In genomic region chr12:98656873-98657272, GRCm38 (mm10) we compare ENCODE assay signal across 22 mouse cellular contexts. TPM values are rescaled to one million over a fixed set of nuclear protein-coding genes. Genes with fewer than 3 reads are reported as not detected.
A peak's percentile ranks its signal among the peaks of the same experiment; 100 is the strongest.
DNase-seq lines count a peak whose midpoint lies in the region; ATAC-seq and TF ChIP-seq lines count a peak whose summit lies in the region.
"Had no signal": no experiment of that assay in that cellular context is flagged by ENCODE, and none has a peak within 500 bp of the region (broad histone marks: within the 10 kb centered on the region; RNA-seq: fewer than 3 reads in every experiment).

No protein-coding gene starts in this region.

- no peaks in the 10 kb centered on the region for H3K9me3 ChIP-seq in heart, embryonic 10.5 days
- no peaks in the 10 kb centered on the region for H3K9me3 ChIP-seq in heart, embryonic 12.5 days (replicated peaks)
- H3K9me3 ChIP-seq: embryonic facial prominence, embryonic 13.5 days; forebrain, embryonic 10.5 days; hindbrain, embryonic 13.5 days had no signal

- intact Hi-C loops in left cerebral cortex, adult 2 months (cut with DNase I) = no loop called here
- intact Hi-C loops in left cerebral cortex, postnatal 36 days (cut with DNase I) = no loop called here

- no peak overlapping the region for H3K9ac ChIP-seq in heart, embryonic 12.5 days
- H3K9ac ChIP-seq: embryonic facial prominence, embryonic 13.5 days; hindbrain, embryonic 13.5 days had no signal

- peak; percentile 21 for TF ChIP-seq CTCF in left cerebral cortex, adult 2 months (IDR thresholded peaks at IDR 0.05)

- no peak overlapping the region for H3K4me3 ChIP-seq in heart, embryonic 10.5 days
- no peak overlapping the region for H3K4me3 ChIP-seq in heart, embryonic 12.5 days
- H3K4me3 ChIP-seq in left cerebral cortex, adult 2 months = no peak overlapping the region
- no peak overlapping the region for H3K4me3 ChIP-seq in myocyte
- H3K4me3 ChIP-seq: embryonic facial prominence, embryonic 13.5 days; forebrain, embryonic 10.5 days; hindbrain, embryonic 13.5 days had no signal

- ATAC-seq in heart, embryonic 12.5 days (ENCODE audit: insufficient number of reproducible peaks, low FRiP score) = no peak
- ATAC-seq: CD4-positive, CD25-positive, alpha-beta regulatory T cell, adult 4 months; forebrain, embryonic 14.5 days; hindbrain, embryonic 16.5 days had no signal

- H3K79me2 ChIP-seq in myocyte (ENCODE audit: control insufficient read depth, insufficient read depth) = no peaks in the 10 kb centered on the region

- no peaks in the 10 kb centered on the region for H3K4me1 ChIP-seq in heart, embryonic 10.5 days
- no peaks in the 10 kb centered on the region for H3K4me1 ChIP-seq in heart, embryonic 12.5 days (replicated peaks)
- H3K4me1 ChIP-seq: embryonic facial prominence, embryonic 13.5 days; forebrain, embryonic 10.5 days; hindbrain, embryonic 13.5 days had no signal

- 71% methylated on average over 2 of the region's 2 CpGs for WGBS in heart, embryonic 10.5 days
- whole genome bisulfite sequencing in heart, embryonic 12.5 days = 47% methylated on average over 2 of the region's 2 CpGs

- H3K27ac ChIP-seq in heart, embryonic 10.5 days = no peak overlapping the region
- H3K27ac ChIP-seq in heart, embryonic 12.5 days (ENCODE audit: poor library complexity, severe bottlenecking) = no peak overlapping the region
- H3K27ac ChIP-seq in left cerebral cortex, adult 2 months = no peak overlapping the region
- H3K27ac ChIP-seq: embryonic facial prominence, embryonic 13.5 days; forebrain, embryonic 10.5 days; hindbrain, embryonic 13.5 days had no signal

- TF ChIP-seq POLR2A in myocyte (IDR thresholded peaks at IDR 0.05; ENCODE audit: insufficient read length, low read depth) = no peak

- no peak overlapping the region for H3K4me2 ChIP-seq in heart, embryonic 12.5 days
- no peak overlapping the region for H3K4me2 ChIP-seq in myocyte (ENCODE audit: low read depth)
- H3K4me2 ChIP-seq: embryonic facial prominence, embryonic 13.5 days; hindbrain, embryonic 13.5 days had no signal

- DNase-seq in heart, embryonic 10.5 days (ENCODE audit: low spot score) = peak; percentile 9
- DNase-seq in left cerebral cortex, adult 2 months (ENCODE audit: extremely low spot score in 1 of 2, low spot score in 2 of 2) = no peak
- no peak for DNase-seq in left cerebral cortex, postnatal 36 days (ENCODE audit: low spot score in 2 of 2)
- peak; percentile 7 for DNase-seq in retina, embryonic 14.5 days (ENCODE audit: low spot score)
- no peak for DNase-seq in retina, postnatal 1 day
- DNase-seq in spleen, postnatal 36 days (ENCODE audit: low spot score in 2 of 2) = no peak
- DNase-seq: adrenal gland, adult 2 months; adrenal gland, postnatal 14 days; cerebellum, adult 11 months; cerebellum, adult 2 months; cerebellum, adult 9-11 months; cerebellum, postnatal 25 days; gastrocnemius, postnatal 25 days; heart, adult 18-20 months had no signal

- peaks cover 8% of the 10 kb centered on the region; the same call in 1 of the 2 replicates for H3K36me3 ChIP-seq in heart, embryonic 10.5 days
- peaks cover 13% of the 10 kb centered on the region; the same call in 1 of the 2 replicates for H3K36me3 ChIP-seq in heart, embryonic 12.5 days
- H3K36me3 ChIP-seq in myocyte (ENCODE audit: control insufficient read depth, insufficient read depth) = peaks cover 7% of the 10 kb centered on the region

- H3ac ChIP-seq in myocyte (ENCODE audit: control insufficient read depth, insufficient read length) = no peak overlapping the region

- H3K27me3 ChIP-seq in heart, embryonic 10.5 days (ENCODE audit: insufficient read depth, poor library complexity, severe bottlenecking) = no peaks in the 10 kb centered on the region
- no peaks in the 10 kb centered on the region for H3K27me3 ChIP-seq in heart, embryonic 12.5 days (replicated peaks)
- H3K27me3 ChIP-seq in myocyte (ENCODE audit: control insufficient read depth, insufficient read depth, insufficient read length) = no peaks in the 10 kb centered on the region
- H3K27me3 ChIP-seq: embryonic facial prominence, embryonic 13.5 days; hindbrain, embryonic 13.5 days had no signal

TF ChIP-seq in myocyte, 11 proteins besides CTCF, POLR2A, EP300 and RAD21:
- TF ChIP-seq SRF (IDR thresholded peaks at IDR 0.05; ENCODE audit: control insufficient read depth, insufficient read length, low read depth) = no peak
- TF ChIP-seq MYOG (IDR thresholded peaks at IDR 0.05; ENCODE audit: control insufficient read depth in 1 of 3, insufficient read depth in 1 of 3, insufficient read length in 2 of 3, low read depth in 2 of 3) = peak; percentile 68 to 94 (median 92)
- peak; percentile 66 to 95 (median 94) for TF ChIP-seq MYOD1 (IDR thresholded peaks at IDR 0.05; ENCODE audit: control insufficient read depth in 1 of 3, insufficient read length in 2 of 3, low read depth in 2 of 3)
- peak; percentile 87 for TF ChIP-seq TCF12 (IDR thresholded peaks at IDR 0.05; ENCODE audit: insufficient read depth, poor library complexity, severe bottlenecking)
- peak; percentile 80 for TF ChIP-seq TCF3 (IDR thresholded peaks at IDR 0.05; ENCODE audit: insufficient read length, low read depth)

RNA-seq across cellular contexts. Expression of gene Spata7, which starts 28.9 kb away (rescaled TPM):
- 12.2 and 14.2 TPM in 2 replicates for polyA plus RNA-seq in heart, embryonic 10.5 days (2016; fragmentation: Nextera tagmentation; extraction: Ambion mirVana)
- 10.9 and 11.2 TPM in 2 replicates for polyA plus RNA-seq in heart, embryonic 12.5 days (2016; fragmentation: Nextera tagmentation; extraction: Ambion mirVana)
- total RNA-seq in left cerebral cortex, adult 2 months (2021) = 10 to 100 TPM; 34.3 to 39.7 TPM
- total RNA-seq in left cerebral cortex, postnatal 36 days (2021) = 10 to 100 TPM; 29.1 to 40.2 TPM
- 3.8 TPM for polyA plus RNA-seq in myocyte (2012; fragmentation: generic; extraction: Trizol)

Comparison
In these comparisons a context has a peak if more than half of its experiments do, and no peak if none do; other contexts are left out.
1. DNase-seq: peak in heart, embryonic 10.5 days (single experiment) and retina, embryonic 14.5 days (single experiment); none in left cerebral cortex, adult 2 months (0 of 2), left cerebral cortex, postnatal 36 days (0 of 2), retina, postnatal 1 day (single experiment) and spleen, postnatal 36 days (0 of 2).